Mouse (Mus musculus): Measurements from ENCODE around the gene Reep1. TPM values are rescaled to one million over a fixed set of nuclear protein-coding genes. Genes with fewer than 3 reads are reported as not detected.

Gene Reep1
- total and polyA plus RNA-seq, 2 experiments from 2014 or later = 213 to 319 TPM

GRCm38 (mm10) chr6:71716434-71716833 is 9.1 kb downstream of the Reep1 start:
- Histone ChIP-seq H3K4me3 (ENCODE audit: low read length) (no peak overlapping the region), H3K4me1 (ENCODE audit: insufficient read depth, low read length) (peaks cover 4% of the 10 kb centered on the region; the same call in 1 of the 2 replicates), H3K36me3 (ENCODE audit: insufficient read depth, low read length) (no peaks in the 10 kb centered on the region), H3K27me3 (ENCODE audit: insufficient read depth, low read length) (no peaks in the 10 kb centered on the region), H3K9me3 (ENCODE audit: low read length) (no peaks in the 10 kb centered on the region), H3K4me2 (ENCODE audit: low read depth, low read length) (no peak overlapping the region), H3K27ac (no peak overlapping the region), H3K9ac (replicated peaks; ENCODE audit: low read length) (no peak overlapping the region)
- whole genome bisulfite sequencing = 96% methylated on average over 5 of the region's 5 CpGs
- ATAC-seq (peak; percentile 73), DNase-seq (ENCODE audit: low spot score) (no peak)
- no peak for TF ChIP-seq CTCF (IDR thresholded peaks at IDR 0.05; ENCODE audit: low read depth)

DNA sequence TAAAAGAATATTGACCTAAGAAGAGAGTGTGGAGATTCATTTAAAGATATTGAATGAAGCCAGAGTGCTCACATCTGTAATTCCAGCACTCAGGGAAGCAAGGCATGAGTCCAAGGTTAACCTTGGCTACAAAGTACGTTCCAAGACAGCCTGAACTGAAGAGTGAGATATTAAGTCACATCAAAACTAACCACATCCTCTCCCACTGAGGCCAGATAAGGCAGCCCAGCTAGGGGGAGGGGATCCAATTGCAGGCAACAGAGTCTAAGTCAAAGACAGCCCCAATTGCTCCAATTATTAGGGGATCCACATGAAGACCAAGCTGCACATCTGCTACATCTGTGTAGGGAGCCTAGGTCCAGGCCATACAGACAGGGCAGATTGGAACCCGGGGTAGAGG is 11.0 kb downstream of the Reep1 start:
- Histone ChIP-seq H3K4me1 (ENCODE audit: insufficient read depth, low read length) (peaks cover 7% of the 10 kb centered on the region; the same call in 1 of the 2 replicates), H3K27me3 (ENCODE audit: insufficient read depth, low read length) (no peaks in the 10 kb centered on the region), H3K4me2 (ENCODE audit: low read depth, low read length) (no peak overlapping the region), H3K27ac (no peak overlapping the region), H3K36me3 (ENCODE audit: insufficient read depth, low read length) (no peaks in the 10 kb centered on the region), H3K9me3 (ENCODE audit: low read length) (no peaks in the 10 kb centered on the region), H3K4me3 (ENCODE audit: low read length) (no peak overlapping the region), H3K9ac (replicated peaks; ENCODE audit: low read length) (no peak overlapping the region)
- TF ChIP-seq CTCF (IDR thresholded peaks at IDR 0.05; ENCODE audit: low read depth) = no peak
- ATAC-seq (no peak), DNase-seq (ENCODE audit: low spot score) (no peak)
- WGBS = 86% methylated on average over 2 of the region's 2 CpGs

- H3K9ac ChIP-seq (replicated peaks; ENCODE audit: low read length) = no peak overlapping the region
- peaks cover 7% of the 10 kb centered on the region; the same call in 1 of the 2 replicates for H3K4me1 ChIP-seq (ENCODE audit: insufficient read depth, low read length)
- H3K4me3 ChIP-seq (ENCODE audit: low read length) = no peak overlapping the region
- no peak overlapping the region for H3K4me2 ChIP-seq (ENCODE audit: low read depth, low read length)
- 82% methylated on average over 4 of the region's 4 CpGs for WGBS
- TF ChIP-seq CTCF (IDR thresholded peaks at IDR 0.05; ENCODE audit: low read depth) = no peak
- DNase-seq (ENCODE audit: low spot score) (no peak), ATAC-seq (no peak)
- no peak overlapping the region for H3K27ac ChIP-seq
- H3K27me3 ChIP-seq (ENCODE audit: insufficient read depth, low read length) = no peaks in the 10 kb centered on the region
- no peaks in the 10 kb centered on the region for H3K9me3 ChIP-seq (ENCODE audit: low read length)
- no peaks in the 10 kb centered on the region for H3K36me3 ChIP-seq (ENCODE audit: insufficient read depth, low read length)
Observed at GRCm38 (mm10) chr6:71719302-71719701, 11.9 kb downstream of the Reep1 start.

DNA sequence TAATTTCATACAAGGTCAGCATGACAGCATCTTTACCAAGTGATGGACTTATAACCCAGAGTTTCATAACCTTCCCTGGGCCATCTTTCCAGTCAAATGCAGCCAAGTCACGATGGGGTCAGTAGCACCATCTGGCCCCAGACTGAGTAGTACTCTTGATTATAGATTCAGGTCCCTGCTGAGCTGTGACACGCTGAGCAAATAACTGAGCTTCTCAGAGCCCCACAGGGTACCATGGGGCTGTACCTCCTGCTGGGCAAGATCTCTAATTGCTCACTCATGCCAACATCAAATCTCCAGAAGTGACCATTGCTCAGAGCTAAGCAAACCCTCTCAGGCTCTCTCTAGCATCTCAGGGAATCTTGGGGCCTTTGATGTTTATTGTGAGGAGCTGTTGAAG is 15.6 kb downstream of the Reep1 start:
- DNase-seq (ENCODE audit: low spot score) = no peak
- Histone ChIP-seq H3K4me1 (ENCODE audit: insufficient read depth, low read length) (peaks cover 8% of the 10 kb centered on the region; the same call in 1 of the 2 replicates), H3K27me3 (ENCODE audit: insufficient read depth, low read length) (no peaks in the 10 kb centered on the region), H3K9ac (replicated peaks; ENCODE audit: low read length) (no peak overlapping the region), H3K9me3 (ENCODE audit: low read length) (no peaks in the 10 kb centered on the region), H3K4me3 (ENCODE audit: low read length) (no peak overlapping the region), H3K27ac (no peak overlapping the region), H3K4me2 (ENCODE audit: low read depth, low read length) (no peak overlapping the region), H3K36me3 (ENCODE audit: insufficient read depth, low read length) (no peaks in the 10 kb centered on the region)
- TF ChIP-seq CTCF (IDR thresholded peaks at IDR 0.05; ENCODE audit: low read depth) = no peak
- 0 out of 2 replicates have a peak, but pooled peaks have one; percentile 12 for ATAC-seq
- 12% methylated on average over 2 of the region's 2 CpGs for WGBS

DNA sequence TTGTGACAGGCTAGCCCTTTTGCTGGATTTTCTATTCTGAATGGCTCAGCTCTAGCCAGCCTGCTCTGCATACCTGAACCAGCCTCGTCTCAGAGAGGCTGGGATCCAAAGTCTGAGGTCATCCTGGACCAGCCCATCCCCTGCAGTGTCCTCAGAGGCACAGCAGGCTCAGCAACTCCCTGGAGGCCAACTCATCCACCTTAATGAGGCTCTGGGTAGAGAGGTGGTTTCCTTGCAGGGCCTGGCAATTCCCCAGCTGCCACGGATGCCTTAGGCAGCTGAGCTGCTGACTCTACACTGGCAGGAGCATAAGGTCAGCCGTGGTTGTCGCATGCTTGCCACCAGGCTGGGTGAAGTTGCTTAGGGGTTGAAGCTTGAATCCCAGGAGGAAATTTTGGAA is 16.2 kb downstream of the Reep1 start:
- no peak for DNase-seq (ENCODE audit: low spot score)
- ATAC-seq = 0 out of 2 replicates have a peak, but pooled peaks have one; percentile 19
- WGBS = 39% methylated on average over 4 of the region's 4 CpGs
- Histone ChIP-seq H3K27me3 (ENCODE audit: insufficient read depth, low read length) (no peaks in the 10 kb centered on the region), H3K36me3 (ENCODE audit: insufficient read depth, low read length) (no peaks in the 10 kb centered on the region), H3K4me2 (ENCODE audit: low read depth, low read length) (no peak overlapping the region), H3K9me3 (ENCODE audit: low read length) (no peaks in the 10 kb centered on the region), H3K27ac (no peak overlapping the region), H3K4me1 (ENCODE audit: insufficient read depth, low read length) (peaks cover 8% of the 10 kb centered on the region; the same call in 1 of the 2 replicates), H3K9ac (replicated peaks; ENCODE audit: low read length) (no peak overlapping the region), H3K4me3 (ENCODE audit: low read length) (no peak overlapping the region)
- TF ChIP-seq CTCF (IDR thresholded peaks at IDR 0.05; ENCODE audit: low read depth) = no peak

- no peak for DNase-seq (ENCODE audit: low spot score)
- TF ChIP-seq CTCF (IDR thresholded peaks at IDR 0.05; ENCODE audit: low read depth) = no peak
- Histone ChIP-seq H3K9ac (replicated peaks; ENCODE audit: low read length) (no peak overlapping the region), H3K36me3 (ENCODE audit: insufficient read depth, low read length) (no peaks in the 10 kb centered on the region), H3K27ac (no peak overlapping the region), H3K27me3 (ENCODE audit: insufficient read depth, low read length) (no peaks in the 10 kb centered on the region), H3K4me1 (ENCODE audit: insufficient read depth, low read length) (peaks cover 8% of the 10 kb centered on the region; the same call in 1 of the 2 replicates), H3K9me3 (ENCODE audit: low read length) (no peaks in the 10 kb centered on the region), H3K4me2 (ENCODE audit: low read depth, low read length) (no peak overlapping the region), H3K4me3 (ENCODE audit: low read length) (no peak overlapping the region)
- WGBS = 95% methylated on average over 7 of the region's 7 CpGs
- ATAC-seq = no peak
Observed at GRCm38 (mm10) chr6:71726710-71727109, 19.3 kb downstream of the Reep1 start.

DNA sequence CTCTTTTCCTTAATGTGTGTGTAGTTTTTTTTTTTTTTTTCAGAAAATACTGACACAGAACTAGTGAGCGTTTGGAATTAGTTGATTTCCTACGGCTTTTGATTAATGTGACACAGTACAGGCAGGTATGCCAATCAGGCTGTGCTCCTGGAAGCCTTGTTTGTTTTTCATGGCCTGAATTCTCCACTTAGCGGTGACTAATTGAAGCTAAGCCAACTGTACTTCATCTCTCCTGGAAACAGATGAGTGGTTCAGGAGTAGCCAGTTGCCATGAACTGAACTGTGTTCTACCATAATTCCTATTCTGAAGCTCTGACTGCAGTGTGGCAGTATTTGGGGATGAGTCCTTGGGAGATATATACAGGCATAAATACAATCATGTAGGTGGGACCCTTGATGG is 20.9 kb downstream of the Reep1 start:
- no peak for TF ChIP-seq CTCF (IDR thresholded peaks at IDR 0.05; ENCODE audit: low read depth)
- no peak overlapping the region for H3K9ac ChIP-seq (replicated peaks; ENCODE audit: low read length)
- 0 out of 2 replicates have a peak, but pooled peaks cover 4% of the 10 kb centered on the region for H3K4me1 ChIP-seq (ENCODE audit: insufficient read depth, low read length)
- no peak for ATAC-seq
- no peaks in the 10 kb centered on the region for H3K36me3 ChIP-seq (ENCODE audit: insufficient read depth, low read length)
- no peak overlapping the region for H3K4me3 ChIP-seq (ENCODE audit: low read length)
- no peak for DNase-seq (ENCODE audit: low spot score)
- WGBS = 70% methylated on average over 3 of the region's 3 CpGs
- no peak overlapping the region for H3K27ac ChIP-seq
- no peaks in the 10 kb centered on the region for H3K27me3 ChIP-seq (ENCODE audit: insufficient read depth, low read length)
- H3K4me2 ChIP-seq (ENCODE audit: low read depth, low read length) = no peak overlapping the region
- no peaks in the 10 kb centered on the region for H3K9me3 ChIP-seq (ENCODE audit: low read length)

Data from hindbrain, postnatal 0 days (tissue).